Mouse (Mus musculus): ENCODE results near the gene Rc3h2.
A peak's percentile ranks its signal among the peaks of the same experiment; 100 is the strongest.

Rc3h2 gene

DNA sequence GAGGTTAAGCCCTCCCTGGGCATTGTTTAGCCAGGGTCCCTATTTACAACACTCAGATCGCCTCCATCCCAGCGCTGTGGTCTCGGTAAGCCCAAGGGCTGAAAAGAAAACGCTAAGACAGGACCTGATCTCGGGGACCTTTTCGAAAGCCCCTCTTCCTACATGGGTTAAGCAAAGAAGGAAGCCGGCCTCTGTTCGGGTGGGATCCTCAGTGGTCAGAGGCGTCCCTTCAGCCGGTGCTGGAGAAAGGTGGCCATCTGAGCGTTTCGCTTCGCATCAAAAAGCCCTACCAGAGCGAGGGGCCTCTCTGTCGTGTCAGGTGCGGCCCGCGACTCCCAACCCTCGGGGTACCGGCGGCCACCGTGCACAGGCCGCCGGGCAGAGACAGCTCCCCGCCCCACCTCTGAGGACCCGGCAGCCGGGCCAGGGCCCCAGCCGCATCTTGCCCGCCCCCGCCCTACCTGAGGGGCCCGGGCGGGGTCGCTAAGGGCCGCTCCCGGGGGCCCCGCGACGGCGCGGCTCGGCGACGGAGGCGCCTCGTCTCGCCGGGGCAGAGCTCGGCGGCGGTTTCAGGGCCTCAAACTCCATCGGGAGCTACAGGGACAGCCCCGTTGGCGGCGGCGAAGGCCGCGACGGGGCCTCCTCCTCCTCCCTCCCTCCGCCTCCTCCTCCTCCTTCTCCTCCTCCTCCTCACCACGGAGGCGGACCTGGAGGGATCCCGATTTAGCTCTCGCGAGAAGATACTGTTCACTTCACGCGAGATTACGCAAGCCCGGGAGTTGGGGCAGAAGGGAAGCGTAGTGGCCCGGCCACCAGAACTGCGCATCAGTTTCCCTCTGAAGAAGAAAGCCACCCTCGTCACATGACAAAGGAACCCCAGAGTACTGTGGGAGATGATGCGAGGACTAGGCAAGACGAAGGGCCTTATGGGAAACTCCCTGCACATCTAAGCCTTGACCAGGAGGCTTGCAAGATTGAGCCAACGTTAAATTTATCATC, at the start of gene Rc3h2:
Gene Rc3h2 (minus strand): TSS at position 598 of the 999 bp plus-strand sequence.
- DNase-seq: peak; percentile 94

DNA sequence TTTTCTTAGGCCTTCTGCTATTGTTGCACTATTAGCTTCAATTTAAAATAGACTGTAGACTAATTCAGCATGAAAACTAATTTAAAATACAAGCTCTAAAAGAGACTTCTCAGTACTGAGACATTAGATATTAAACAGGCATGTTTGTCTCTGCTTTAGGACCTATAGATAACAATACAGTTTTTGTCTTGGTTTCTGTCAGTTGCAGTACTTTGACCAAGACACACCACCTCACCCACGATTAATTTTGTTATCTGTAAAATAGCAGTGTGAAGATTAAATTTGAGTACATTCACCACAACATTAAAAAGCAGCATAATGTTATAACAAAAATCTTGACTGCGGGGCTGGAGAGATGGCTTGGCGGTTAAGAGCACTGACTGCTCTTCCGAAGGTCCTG, 43.6 kb upstream of the Rc3h2 start:
- DNase-seq: no peak

DNA sequence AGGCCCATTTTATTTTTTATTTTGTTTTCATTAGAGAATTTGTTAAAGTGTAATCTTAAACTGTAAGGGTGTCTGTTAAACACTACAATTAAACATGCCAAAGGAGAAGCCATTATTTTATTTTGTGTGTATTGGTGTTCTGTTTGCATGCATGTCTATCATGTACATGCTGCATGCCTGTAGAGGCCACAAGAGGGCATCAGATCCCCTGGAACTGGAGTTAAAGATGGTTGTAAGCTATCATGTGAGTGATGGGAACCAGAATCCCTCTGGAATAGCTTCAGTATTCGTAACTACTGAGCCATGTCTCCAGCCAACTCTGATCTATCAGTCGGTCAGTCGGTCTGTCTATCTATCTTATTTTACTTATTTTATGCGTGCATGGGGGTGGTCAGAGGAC, 38.0 kb upstream of the Rc3h2 start:
- DNase-seq: no peak

DNA sequence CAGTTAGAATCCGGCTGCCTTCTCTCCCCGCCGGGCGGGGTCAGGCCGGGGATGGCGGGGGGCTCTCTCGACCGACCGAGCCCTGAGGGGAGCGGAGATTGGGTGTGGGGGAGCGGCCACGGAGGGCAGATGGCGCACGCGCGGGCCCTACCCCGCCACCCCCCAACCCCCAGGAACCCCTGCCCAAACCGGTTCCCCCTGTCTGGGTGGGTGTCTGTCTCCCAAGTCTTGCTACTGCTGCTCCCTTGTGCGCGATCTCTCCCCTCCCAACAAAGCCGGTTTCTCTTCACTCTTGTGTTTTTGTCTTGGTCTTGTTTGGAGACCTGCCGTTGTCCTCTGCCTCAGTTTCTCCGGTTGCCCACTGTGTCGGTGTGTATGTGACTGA, 29.7 kb upstream of the Rc3h2 start:
- no peak for DNase-seq

DNA sequence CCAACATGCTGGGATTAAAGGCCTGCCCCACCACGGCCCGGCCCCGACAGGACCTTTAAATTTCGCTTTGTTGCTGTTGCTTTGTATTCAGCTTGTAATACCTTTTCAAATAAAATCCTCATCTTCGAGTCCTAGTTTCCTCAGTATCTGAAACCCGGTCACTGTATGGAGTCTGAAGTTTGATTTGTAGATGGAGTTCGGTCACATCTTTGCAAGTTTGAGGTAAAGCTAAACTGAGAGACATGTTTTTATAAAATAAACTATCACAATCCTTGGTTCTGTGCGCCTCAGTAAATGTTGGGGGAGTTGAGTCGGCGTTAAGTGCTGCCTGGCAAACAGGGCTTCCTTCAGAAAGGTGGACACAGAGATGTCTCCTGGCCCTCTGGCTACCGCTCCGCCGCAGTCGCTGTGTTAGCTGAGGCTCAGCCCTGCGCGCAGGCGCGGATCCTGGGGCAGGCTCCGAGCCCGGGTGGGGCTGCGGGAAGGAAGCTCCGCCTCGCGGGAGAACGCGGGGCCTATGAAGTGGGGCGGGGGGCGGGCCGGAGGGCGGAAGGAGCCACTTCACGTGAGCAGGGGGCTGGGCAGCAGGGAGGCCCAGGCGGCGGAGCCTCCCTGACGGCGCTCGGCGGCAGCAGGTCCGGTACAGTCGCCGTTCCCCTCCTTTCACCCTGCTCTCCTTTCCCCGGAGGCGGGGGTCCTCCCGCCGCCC, 29.1 kb upstream of the Rc3h2 start:
- DNase-seq: peak; percentile 93

DNA sequence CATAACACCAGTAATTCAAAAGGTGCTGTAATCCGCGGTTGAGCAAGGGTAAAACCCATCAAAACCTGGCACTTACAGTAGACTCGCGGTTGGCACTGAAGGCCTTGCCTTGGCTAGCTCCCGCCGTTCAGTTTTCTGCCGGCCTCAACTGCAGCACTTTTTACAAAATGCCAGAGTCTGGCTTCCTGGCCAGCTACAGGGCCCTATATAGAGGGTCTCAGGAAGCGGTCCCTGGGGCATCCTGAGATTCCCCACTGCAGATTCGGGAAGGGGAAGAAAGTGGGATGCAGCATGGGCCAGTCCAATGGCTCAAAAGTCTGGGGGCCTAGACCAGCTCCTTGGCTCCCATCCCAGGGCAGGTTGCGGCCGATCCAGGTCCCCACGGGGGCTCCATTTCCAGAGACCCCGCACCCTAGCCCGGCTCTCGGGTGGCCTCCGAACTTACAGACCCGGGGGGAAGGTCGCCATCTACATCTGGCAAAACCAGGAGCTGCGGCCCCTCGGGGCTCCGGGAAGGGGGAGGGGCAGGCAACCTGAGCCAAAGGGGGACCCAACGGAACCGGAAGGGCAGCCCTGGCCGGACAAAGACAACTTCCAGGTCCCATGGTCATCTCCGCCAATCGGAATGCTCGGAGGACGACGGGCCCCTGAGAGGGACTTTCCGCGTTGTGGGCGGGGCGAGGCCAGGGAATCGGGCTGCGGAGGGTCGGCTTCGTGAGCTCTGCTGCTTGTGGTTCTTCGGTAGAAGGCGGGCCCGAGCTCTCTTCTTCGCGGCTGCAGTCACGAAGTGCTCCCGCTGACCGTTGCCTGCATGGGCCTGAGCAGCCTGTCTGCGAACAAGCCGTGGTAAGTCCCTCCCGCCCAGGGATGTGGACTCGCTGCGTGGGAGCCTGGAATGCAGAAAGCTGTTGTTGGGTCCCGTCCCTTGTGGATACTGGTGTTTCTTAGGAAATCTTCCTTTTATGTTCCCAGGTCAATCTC, 20.2 kb upstream of the Rc3h2 start, which contains the start of the genes Zbtb26, Zbtb6 and Rabgap1:
Gene Zbtb26 (minus strand): TSS at position 525 of the 981 bp plus-strand sequence.
Gene Zbtb6 (minus strand): TSS at position 561 of the 981 bp plus-strand sequence.
Gene Rabgap1 (plus strand): TSS at position 669 of the 981 bp plus-strand sequence.
- DNase-seq: peak; percentile 91

DNA sequence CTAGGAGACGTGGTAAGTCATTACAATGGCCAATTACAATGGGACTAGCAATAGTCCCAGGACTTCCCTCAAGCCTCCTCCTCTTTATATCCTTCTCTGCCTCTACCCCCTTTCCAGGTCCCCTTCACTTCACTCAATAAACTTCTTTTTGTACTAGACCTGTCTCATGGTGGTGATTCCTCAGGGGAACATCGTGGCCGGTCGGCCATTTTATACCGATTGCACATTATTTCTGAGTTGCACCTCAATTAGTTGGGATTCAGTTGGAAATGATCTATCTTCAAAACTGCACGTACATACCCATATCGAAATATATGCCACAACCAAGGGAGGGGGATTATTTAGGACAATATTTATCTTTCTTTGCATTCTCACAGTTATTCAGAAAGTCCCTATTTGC, 8.9 kb upstream of the Rc3h2 start:
- DNase-seq: no peak

DNA sequence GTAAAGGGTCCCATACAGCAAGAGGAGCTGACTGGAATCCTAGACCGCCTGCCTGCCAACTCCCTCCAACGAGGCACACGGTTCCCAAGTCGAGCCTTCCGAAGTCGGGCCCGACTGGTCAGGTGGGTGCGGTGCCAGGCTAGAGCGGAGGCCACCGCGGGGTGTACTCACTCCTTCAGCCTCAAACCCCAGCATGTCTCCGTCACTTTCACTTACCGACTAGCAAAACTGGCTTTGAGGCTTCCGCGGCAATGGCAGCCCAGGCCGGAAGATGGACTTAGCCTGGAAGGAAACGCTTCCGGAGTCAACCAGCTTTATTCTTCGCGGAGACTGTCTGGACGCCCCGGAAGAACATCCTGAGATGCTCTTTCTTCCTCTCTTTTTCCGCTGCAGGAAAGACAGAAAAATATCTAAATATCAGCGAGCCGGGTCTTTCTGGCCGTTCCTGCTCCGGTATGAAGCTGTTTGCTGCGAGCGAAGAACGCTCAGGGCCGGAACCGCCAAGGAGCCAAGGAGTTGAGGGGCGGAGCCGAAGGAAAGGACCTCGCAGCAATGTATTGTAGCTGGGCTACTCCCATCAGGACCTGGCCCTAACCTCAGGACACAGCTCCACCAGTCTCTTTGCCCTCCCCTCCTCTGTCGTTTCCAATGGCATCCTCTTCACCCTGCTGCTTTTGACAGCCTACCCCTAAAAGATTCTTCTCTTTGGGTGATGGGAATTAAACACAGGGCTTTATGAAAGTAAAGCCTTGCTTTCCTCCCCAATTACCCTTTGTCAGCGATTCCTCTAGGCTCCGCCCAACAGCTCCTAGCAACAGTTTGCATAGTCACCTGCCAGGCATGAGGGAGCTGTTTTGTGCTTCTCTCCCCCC, 8.1 kb upstream of the Rc3h2 start:
- peak; percentile 81 for DNase-seq

DNA sequence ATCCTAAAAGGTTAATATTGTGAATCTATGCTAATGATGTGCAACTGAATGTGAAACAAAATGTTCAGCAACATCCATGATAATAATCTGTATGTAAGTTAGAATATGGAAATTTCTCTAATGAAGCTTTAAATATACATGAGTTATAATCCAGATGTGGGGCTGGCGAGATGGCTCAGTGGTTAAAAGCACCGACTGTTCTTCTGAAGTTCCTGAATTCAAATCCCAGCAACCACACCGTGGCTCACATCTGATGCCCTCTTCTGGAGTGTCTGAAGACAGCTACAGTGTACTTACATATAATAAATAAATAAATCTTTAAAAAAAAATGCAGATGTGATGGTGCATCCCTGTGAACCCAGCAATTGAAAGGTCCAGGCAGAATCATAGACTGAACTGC, 968 bp upstream of the Rc3h2 start:
- no peak for DNase-seq

DNA sequence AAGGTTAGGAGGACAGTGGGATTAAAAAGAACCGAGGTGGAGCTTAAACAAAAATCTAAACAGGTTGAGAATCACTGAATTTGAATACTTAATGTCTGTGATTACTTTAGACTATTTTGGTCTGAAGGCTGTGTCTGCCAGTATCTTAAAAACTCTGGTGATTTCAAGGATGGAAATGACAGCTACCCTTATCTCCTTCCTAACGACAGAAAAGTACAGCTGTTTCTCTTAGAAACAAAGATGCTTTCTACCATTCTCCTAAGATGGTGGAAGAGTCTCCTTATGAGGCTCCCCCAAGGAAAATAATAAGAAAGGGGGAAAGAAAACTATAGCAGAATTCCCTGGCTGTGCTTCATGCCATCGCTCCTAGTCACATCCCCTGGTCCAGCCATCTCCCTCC, 800 bp downstream of the Rc3h2 start:
- DNase-seq: no peak

DNA sequence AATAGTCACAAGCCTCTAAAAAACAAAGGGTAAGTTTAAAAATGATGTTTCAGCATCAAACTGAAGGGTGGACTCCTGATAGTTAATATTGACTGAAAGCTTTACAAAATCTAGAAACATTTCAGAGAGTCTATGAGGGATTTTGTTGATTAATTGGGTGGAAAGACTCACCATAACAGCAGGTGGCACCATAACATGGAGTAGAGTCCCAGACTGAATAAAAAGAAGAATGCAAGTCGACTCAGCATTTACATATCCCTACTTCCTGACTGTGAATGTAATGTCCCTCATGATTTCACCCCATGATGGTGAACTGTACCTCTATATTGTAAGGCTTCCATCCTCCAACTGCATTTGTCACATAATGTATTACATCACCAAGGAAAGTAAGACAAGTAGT, 27.2 kb downstream of the Rc3h2 start:
- DNase-seq: no peak

DNA sequence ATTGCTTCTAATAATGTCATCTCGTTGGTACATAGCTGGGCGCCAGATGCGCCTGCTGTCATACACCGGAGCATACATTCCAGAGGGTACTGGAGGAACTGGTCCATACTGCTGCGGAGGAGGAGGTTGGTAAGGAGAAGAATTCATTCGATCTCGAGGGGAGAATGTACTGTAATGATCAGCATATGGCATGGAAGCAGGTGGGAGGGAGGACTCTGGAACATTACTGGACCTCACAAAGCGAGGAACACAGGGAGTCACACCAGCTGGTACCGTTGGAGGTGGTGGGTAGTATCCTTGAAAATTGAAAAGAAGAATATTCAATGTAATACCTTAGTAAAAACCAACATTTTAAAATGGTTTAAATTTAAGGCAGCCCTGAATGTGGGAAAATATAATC, 39.8 kb downstream of the Rc3h2 start:
- DNase-seq: no peak

DNA sequence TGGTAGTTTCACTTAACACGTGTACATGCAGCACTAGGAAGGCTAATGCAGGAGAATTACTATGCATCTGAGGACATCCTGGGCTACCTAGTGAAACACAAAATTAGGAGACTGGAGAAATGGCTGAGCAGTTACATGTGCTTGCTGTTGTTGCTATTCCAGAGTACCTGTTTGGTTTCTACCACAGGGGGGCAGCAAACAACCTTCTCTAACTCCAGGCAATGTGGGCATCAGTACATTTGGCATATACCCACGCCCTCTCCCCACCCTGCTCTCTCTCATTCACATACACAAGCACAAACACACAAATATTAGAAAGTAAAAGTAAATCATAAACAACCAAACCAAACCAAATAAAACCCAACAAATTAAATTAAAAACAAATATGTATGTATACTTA, 42.5 kb downstream of the Rc3h2 start:
- peak; percentile 69 for DNase-seq

DNA sequence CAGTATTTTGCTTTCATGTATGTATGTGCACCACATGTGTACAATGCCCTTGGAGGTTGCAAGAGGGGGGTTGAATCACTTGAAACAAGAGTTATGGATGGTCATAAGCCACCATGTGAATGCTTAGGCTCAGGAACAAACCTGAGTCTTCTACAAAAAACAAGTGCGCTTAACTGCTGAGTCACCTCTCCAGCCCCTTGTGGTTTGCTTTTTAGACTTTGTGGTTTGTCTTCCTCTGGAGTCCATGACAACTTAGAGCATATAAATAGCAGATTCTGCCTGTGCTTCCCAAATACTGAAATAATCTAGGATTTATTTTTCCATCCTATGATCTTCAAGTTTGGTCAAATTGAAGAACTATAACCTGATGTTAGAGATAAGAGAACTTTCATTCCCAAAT, 46.7 kb downstream of the Rc3h2 start:
- DNase-seq: no peak

DNA sequence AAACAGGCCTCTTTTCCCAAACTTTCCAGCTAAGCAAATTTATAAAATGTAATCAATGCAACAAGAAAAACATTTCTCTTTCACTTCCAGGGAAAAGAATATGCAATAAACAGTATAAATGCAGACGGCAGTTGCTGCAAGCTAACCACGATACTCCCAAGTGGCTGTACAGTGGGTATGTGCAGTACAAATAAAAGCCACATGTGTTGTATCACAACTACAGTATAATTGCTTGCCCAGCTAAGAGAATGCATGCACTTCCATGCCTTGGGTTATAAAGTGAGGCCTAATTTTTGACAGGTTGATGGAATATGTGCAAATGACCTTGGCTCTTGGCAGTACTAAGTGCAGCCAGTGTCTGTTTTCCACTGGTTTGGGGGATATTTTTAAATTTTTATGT, 52.1 kb downstream of the Rc3h2 start:
- DNase-seq: no peak

DNA sequence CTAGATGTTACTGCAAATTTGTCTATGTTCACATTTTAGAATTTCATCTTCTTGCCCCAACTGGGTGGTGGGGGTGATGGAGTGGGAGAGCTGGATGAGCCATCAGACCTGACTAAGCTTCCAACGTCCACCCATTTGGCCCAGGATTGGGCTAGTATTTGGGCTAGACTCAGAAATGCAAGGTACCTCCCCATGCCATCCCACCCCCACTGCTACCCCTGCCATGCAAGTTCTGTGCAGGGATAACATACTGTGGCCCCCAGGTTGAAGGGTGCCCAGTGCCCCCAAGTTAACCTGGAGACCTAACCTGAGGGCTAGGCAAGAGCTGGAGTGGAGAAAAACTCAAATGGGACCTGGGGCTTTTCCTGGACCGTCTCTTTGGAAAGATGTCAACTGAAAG, 62.8 kb downstream of the Rc3h2 start:
- DNase-seq: no peak

DNA sequence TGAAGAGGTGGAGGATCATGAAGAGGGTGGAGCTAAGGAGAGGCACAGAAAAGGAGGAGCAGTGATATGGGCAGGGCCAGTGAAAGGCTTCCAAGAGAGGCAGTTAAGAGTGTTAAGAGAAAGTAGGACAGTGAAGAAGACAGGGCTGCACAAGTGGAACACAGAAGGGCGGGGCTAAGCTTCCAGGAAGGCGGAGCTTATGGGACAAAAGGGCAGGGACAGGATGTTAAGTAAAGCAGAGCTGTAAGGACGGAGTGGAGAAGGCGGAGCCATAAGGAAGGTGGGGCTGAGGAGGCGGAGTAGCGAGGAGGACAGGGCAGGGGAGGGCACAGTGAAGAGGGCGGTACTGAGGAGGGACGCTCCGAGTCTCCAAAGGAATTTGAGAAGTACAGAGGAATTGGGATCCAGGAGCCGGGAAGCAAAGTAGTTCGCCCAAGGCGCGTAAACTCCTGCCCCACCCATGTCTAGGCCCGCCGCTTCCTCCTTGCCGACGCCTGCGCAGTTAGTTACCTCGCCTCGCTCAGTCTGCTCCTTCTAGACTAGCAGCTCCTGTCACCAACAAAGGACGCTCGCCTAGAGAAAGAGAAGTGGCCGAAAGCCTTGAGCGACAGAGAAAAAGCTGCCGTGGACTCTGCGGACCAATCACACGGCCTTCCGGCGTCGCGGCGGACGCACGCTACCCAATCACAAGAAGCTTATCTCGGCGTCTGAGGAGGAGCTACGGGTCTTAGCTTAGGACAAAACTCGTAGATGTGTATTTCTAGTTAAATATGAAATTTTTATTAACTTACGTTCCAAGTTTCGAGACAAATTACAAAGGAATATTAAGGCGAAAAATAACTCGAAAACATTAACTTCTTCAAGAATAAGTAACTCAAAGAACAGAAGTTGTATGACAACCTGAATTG, 63.8 kb downstream of the Rc3h2 start, which contains the start of gene Pdcl:
Gene Pdcl (minus strand): TSS at position 700 of the 908 bp plus-strand sequence.
- DNase-seq: peak; percentile 97

DNA sequence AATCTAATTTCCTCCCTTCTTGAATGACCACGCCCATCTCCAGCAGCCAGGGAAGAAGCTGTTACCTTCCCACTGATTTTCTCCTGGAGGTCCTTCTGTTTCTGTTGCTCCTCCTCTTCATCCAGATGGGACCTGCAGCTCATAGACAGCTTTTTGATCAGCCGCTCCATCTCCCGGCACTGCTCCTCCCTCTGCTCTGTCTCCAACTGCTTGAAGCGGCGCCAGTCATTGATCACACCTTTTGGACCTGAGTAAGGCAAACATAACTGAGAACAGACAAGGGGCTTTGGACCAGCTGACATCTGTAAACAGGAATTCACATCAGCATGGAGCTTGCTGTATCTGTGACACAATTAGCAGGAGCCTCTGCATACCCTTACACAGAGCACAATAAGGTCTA, 67.1 kb downstream of the Rc3h2 start:
- no peak for DNase-seq

DNA sequence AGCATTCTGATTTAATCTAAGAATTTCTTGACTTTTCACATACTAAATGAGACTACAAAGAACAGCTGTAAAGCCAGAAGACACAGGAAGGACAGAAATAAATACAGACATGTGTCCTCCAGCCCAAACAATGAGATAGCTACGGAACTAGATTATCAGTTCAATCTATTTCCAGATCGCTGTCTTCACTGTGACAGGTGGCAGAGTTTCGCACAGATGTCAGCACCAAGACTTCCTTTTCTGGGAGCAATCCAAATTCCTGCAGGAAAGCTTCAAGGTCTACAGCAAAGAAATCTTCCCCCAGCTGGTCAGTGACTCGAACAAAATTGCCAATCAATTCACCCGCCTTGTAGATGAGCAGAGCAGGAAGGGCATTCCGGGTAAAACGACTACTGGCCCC, 71.0 kb downstream of the Rc3h2 start:
- DNase-seq: no peak

DNA sequence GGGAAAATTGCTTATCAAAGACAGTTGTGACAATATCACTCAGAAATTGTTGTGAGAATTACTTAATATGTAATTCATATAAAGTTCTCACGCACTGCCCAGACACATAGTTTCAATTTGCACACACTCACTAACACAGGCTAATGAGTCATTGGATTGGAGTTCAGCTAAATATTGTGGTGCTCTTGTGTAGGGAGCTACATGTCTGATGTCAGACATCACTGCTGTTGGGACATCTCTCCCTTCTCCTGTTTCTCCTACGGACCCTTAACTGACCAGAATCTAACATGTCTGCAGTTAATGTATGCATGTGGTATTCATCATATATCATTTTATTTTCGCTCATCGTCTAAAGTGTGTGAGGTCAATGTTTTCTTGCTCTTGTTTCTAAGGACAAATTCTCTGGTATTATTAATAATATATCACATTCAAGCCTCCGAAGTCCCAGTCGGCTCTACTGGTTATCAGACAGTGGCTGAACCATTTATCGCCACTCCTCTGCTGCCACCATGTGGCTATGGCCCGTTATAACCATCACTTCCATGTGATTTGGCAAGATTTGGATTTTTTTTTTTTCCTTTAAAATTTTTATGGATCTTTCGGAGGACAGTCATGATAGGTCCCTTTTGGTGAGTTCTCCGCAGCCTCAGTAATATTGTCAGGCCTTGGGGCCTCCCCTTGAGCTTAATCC, 84.1 kb downstream of the Rc3h2 start:
- DNase-seq: peak; percentile 15

All from thymus, postnatal 25 days (tissue).